Mouse (Mus musculus): Measurements from ENCODE around the gene Dgki.

DNA sequence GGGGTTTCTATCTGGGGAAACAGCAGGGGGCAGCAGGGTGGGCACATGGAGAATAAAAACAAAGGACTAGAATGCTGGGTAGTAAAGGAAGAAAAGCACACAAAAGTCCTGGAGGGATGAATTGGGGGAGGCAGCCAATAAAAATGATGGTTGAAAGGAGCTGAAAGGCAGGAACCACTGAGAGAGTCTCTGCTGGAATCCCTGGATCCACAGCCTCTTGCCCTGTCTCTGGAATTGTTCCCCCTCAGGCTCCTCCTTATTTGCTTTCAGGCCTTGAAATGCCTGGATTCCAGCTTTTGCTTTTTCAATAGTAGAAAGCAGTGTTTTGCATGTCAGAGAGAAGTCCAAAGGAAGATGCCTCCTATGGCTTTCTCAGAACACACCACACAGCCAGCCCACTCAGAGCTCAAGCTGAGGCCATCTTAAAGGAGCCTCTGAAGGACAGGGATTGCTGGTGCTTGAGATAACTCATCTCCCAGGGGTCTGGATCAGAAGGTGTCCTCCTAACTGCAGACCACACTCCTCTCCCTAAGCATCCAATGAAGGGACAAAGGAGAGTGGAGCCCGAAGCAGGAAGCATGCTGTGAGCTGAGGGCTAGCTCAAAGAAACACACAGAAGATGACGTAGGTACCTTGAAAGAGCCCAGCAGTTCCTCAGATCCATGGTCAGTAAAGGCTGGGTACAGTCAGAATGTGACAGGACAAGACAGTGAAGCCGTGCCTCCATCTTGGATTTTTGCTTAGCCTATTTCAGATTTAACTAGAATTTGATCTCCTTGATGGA is 441.5 kb downstream of the Dgki start:
- TF ChIP-seq CTCF (IDR thresholded peaks at IDR 0.05; ENCODE audit: low read depth, low read length) (no peak), POLR2A (IDR thresholded peaks at IDR 0.05; ENCODE audit: borderline replicate concordance, low read depth, low read length) (no peak)
